Mouse (Mus musculus) hindbrain, embryonic 10.5 days (tissue): ENCODE measurements around the gene Slc30a2. TPM values are rescaled to one million over a fixed set of nuclear protein-coding genes. Genes with fewer than 3 reads are reported as not detected.

Experiments
- DNase-seq: peaks from one replicate; pipeline ENCODE4 v3.0.0-alpha.2; 2017; ENCODE audit warnings: low spot score
- H3K27ac ChIP-seq: fragments of 300-500 bp; sonication (generic); 2 replicates; pipeline ENCODE4 v1.5.1; 2016; ENCODE audit warnings: mild to moderate bottlenecking, moderate library complexity
- H3K27me3 ChIP-seq: fragments of 300-500 bp; sonication (generic); 2 replicates; pipeline ENCODE4 v1.6.1; 2016; ENCODE audit warnings: mild to moderate bottlenecking; ENCODE audit not compliant: poor library complexity, insufficient read depth, severe bottlenecking
- H3K36me3 ChIP-seq: fragments of 300-500 bp; sonication (generic); 2 replicates; pipeline ENCODE4 v1.6.1; 2016; ENCODE audit warnings: mild to moderate bottlenecking, moderate library complexity
- H3K4me1 ChIP-seq: fragments of 300-500 bp; sonication (generic); replicated peaks from 2 replicates; pipeline ENCODE4 v1.6.1; 2016; ENCODE audit warnings: mild to moderate bottlenecking
- H3K4me3 ChIP-seq: fragments of 300-500 bp; sonication (generic); 2 replicates; pipeline ENCODE4 v1.5.1; 2016; ENCODE audit warnings: mild to moderate bottlenecking, moderate library complexity
- H3K9me3 ChIP-seq: fragments of 300-500 bp; sonication (generic); 2 replicates; pipeline ENCODE4 v1.6.1; 2016; ENCODE audit warnings: mild to moderate bottlenecking, moderate library complexity
- WGBS: fragments of 180-500 bp; shearing (Covaris S2); methylation state at CpG from one replicate; pipeline ENCODE4 v1.1.7; 2016; 5-methylcytosine and 5-hydroxymethylcytosine counted together
- polyA plus RNA-seq: library from polyadenylated mRNA; unstranded; fragments of >200 nt; fragmentation: Nextera tagmentation; extraction: Ambion mirVana; gene quantifications from 2 replicates; pipeline ENCODE4 v1.2.1, GENCODE M21; 2016

Slc30a2 gene
- polyA plus RNA-seq, 1 experiment from 2014 or later, result 0.10 TPM

DNA sequence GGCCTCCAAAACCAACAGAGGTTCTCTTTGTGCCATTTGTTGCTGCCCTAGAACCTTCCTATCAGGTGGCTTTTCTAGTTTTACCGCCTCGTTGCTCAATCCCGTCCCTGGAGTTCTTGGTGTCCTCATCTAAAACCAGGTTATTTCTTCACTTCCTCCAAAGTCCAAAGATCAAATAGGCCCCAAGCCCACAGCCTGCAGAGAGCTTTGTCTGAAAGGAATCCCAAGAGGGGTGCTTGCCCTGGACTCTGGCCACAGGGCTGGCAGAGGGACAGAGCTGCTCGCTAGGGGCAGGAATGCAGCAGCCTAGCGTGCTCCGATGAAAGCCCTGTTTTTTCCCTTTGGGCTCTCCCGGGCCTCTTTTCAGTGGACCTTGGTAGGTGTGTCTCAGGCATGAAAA is 54.1 kb downstream of the Slc30a2 start:
- WGBS, result 31% methylated on average over 7 of the region's 7 CpGs
- Histone ChIP-seq H3K4me1 (peaks cover 50% of the 10 kb centered on the region), H3K9me3 (no peaks in the 10 kb centered on the region), H3K27ac (peak overlapping the region; percentile 85), H3K4me3 (peak overlapping the region; percentile 65), H3K27me3 (peaks cover 3% of the 10 kb centered on the region; the same call in 1 of the 2 replicates), H3K36me3 (no peaks in the 10 kb centered on the region)
- DNase-seq, result no peak

DNA sequence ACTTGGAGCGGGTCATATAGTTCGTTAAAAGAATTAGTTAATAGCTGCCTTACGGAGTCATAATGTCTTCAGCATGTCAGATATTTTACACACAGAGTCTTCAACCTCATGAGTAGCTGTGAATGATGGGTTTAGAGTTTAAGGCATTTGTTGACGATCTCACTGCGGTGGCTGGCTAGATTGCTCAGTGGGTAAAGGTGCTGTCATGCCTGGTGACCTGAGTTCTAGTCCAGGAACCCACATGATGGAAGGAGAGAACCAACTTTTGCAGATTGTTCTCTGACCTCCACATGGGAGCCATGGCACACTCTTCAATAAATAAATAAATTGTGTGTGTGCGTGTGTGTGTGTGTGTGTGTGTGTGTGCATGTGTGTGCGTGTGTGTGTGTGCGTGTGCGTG is 54.8 kb downstream of the Slc30a2 start:
- Histone ChIP-seq H3K27me3 (peaks cover 9% of the 10 kb centered on the region; the same call in 1 of the 2 replicates), H3K4me1 (peaks cover 47% of the 10 kb centered on the region), H3K9me3 (no peaks in the 10 kb centered on the region), H3K36me3 (no peaks in the 10 kb centered on the region), H3K27ac (no peak overlapping the region), H3K4me3 (no peak overlapping the region)
- no peak for DNase-seq
- WGBS, result 91% methylated on average over 9 of the region's 9 CpGs

DNA sequence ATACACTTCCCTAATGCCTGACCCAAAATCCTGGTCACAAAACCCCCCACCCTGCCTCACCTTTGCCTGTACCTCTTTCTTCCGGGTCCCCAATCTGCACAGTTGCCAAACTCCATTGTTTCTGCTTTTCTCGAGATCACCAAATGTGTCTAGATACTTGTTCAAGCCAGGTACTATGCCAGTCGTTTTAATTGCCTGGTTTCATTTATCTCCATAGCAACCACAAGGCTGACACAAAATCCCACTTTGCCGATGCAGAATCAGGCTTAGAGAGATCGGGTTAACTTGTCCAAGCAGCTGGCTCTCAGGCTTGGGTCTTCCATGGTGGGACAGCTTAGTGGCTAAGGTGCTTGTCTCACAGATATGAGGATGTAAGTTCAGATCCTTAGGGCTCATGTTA is 57.2 kb downstream of the Slc30a2 start:
- no peak overlapping the region for H3K4me3 ChIP-seq

DNA sequence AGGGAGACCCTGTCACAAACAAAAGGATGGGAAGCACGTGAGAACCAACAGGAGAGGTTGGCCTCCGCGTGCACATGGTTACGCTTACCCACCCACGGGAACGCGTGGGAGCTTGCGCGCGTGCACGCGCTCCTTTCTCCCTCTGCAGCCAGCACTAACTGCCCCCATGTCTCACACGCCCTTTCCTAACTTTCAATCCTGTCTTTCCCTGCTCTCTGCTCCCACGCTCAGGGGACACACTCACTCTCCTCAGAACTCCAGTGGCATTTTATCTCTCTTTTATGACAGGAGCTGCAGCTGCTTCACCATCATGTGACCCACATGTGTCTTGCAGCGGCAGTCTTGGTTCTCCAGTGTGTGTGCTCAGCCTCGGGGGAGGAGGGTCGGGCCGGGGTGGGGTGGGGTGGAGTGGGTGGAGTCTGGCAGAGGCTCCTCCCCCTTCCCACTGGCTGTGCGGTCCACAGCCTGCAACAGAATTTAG is 58.2 kb downstream of the Slc30a2 start:
- Histone ChIP-seq H3K4me3 (peak overlapping the region; percentile 42), H3K27me3 (peaks cover 10% of the 10 kb centered on the region; the same call in 1 of the 2 replicates), H3K27ac (peak overlapping the region; percentile 66), H3K36me3 (no peaks in the 10 kb centered on the region), H3K4me1 (peaks cover 51% of the 10 kb centered on the region), H3K9me3 (no peaks in the 10 kb centered on the region)
- WGBS, result 9% methylated on average over 19 of the region's 19 CpGs
- DNase-seq, result peak; percentile 58

More for the DNA sequence above, 57.2 kb downstream of the Slc30a2 start:
- H3K27ac ChIP-seq, result no peak overlapping the region
- H3K4me1 ChIP-seq, result peaks cover 55% of the 10 kb centered on the region
- H3K9me3 ChIP-seq, result no peaks in the 10 kb centered on the region
- H3K36me3 ChIP-seq, result no peaks in the 10 kb centered on the region
- H3K27me3 ChIP-seq, result peaks cover 10% of the 10 kb centered on the region; the same call in 1 of the 2 replicates
- no peak for DNase-seq
- 42% methylated on average over 5 of the region's 5 CpGs for WGBS

DNA sequence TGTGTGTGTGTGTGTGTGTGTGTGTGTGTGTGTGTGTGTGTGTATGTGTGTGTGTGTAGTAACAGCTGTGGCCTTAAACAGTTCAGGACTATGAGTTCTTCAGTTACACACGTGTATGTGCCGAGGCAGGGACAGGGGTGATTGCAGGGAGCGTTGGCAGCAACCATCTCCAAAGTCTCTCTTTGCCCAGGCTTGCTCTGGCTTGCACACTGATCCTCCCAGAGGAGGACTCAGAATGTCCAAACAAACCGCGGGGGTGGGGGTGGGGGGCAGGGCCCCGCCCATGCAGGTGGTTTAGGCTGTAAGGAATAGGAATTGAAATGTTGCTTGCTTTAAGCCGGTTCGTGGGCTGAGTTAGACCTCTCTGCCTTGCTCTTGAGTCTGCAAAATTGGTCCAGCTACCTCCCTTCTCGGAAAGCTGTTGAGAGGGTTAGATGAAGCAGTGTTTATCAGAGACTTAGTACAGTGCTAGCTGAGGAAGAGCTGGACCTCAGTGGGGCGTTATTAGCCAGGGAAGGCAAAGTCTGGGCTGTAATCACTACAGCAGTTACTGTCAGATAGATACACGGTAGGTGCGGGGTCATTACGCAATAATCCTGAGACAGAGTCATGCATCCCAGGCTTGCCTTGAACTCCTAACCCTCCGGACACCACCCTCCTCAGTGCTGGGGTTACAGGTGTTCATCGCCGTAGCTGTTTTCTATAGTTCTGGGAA is 59.0 kb downstream of the Slc30a2 start:
- Histone ChIP-seq H3K27me3 (peaks cover 10% of the 10 kb centered on the region; the same call in 1 of the 2 replicates), H3K4me1 (peaks cover 44% of the 10 kb centered on the region), H3K36me3 (no peaks in the 10 kb centered on the region), H3K4me3 (peak overlapping the region; percentile 42), H3K27ac (0 out of 2 replicates have a peak overlapping the region, but pooled peaks have one; percentile 66), H3K9me3 (no peaks in the 10 kb centered on the region)
- WGBS, result 70% methylated on average over 16 of the region's 16 CpGs
- no peak for DNase-seq

DNA sequence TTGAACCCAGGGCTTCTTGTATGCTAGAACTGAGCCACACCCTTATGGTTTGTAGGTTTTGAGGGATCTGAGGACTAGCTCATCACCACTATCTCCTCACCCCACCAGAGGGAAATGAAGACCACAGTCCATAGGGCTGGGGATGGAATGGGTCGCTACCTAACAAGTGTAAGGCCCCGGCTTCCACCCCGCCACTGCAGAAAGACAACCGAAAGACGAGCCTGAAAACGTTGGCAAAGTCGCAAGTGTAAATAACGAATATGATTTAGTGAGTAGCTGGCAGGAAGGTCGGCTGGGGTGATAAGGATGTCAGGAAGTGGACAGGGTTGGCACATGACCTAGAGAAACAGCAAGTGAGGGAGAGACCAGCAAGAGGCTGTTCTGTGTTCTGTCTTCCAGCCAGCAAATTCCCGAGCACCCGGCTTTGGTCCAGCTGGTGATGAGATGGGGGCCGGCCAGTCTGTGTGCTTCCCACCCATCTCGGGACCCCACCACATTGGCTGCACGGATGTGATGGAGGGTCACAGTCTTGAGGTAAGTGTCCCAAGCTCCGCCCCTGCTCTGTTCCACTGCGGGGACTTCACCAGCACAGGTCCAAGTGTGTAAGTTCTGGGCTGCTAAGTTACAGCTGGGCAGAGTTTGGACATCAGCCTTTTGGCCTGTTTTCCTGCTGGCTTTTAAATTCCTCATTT is 59.7 kb downstream of the Slc30a2 start:
- Histone ChIP-seq H3K9me3 (no peaks in the 10 kb centered on the region), H3K27ac (0 out of 2 replicates have a peak overlapping the region, but pooled peaks have one; percentile 8), H3K27me3 (peaks cover 10% of the 10 kb centered on the region; the same call in 1 of the 2 replicates), H3K4me3 (no peak overlapping the region), H3K4me1 (peaks cover 44% of the 10 kb centered on the region), H3K36me3 (no peaks in the 10 kb centered on the region)
- DNase-seq, result no peak
- 83% methylated on average over 16 of the region's 16 CpGs for WGBS

DNA sequence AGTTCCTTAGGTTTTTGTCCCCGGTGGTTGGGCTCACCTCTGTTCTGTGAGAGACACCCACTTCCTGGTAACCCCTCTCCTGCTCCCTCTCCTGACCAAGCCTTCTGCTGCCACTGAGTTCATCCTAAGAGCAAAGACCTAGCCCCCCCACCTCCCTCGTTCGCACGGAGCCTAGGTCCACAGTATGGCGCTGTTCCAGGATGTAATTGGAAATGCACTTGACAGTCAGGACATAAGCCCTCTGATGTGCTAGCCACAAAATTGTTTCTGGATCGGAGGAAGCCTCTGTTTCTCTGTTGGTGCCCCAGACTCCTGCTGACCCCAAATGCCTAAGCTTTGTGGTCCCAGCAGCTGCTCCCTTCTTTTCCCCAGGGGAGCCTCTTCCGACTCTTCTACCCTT is 60.7 kb downstream of the Slc30a2 start:
- Histone ChIP-seq H3K36me3 (no peaks in the 10 kb centered on the region), H3K27me3 (peaks cover 10% of the 10 kb centered on the region; the same call in 1 of the 2 replicates), H3K4me3 (no peak overlapping the region), H3K27ac (0 out of 2 replicates have a peak overlapping the region, but pooled peaks have one; percentile 16), H3K4me1 (peaks cover 47% of the 10 kb centered on the region), H3K9me3 (no peaks in the 10 kb centered on the region)
- 55% methylated on average over 7 of the region's 7 CpGs for WGBS
- DNase-seq, result no peak

Other genes starting within 250 kb of the Slc30a2 start
- 5.3 and 5.5 TPM in 2 replicates for gene Cd52, start 248.1 kb upstream of the Slc30a2 start, polyA plus RNA-seq
- 7.6 and 11.2 TPM in 2 replicates for gene Ubxn11, start 240.6 kb upstream of the Slc30a2 start, polyA plus RNA-seq
- 333 and 386 TPM in 2 replicates for gene Sh3bgrl3, start 214.4 kb upstream of the Slc30a2 start, polyA plus RNA-seq
- gene Cep85, start 156.1 kb upstream of the Slc30a2 start, polyA plus RNA-seq, result 30.1 and 35.1 TPM in 2 replicates
- not detected in 2 replicates for gene Gm7534, start 140.2 kb upstream of the Slc30a2 start, polyA plus RNA-seq
- gene Catsper4, start 115.8 kb upstream of the Slc30a2 start, polyA plus RNA-seq, result not detected in 2 replicates
- gene Cnksr1, start 104.8 kb upstream of the Slc30a2 start, polyA plus RNA-seq, result 0.89 and 1.2 TPM in 2 replicates
- gene E130218I03Rik, start 99.5 kb upstream of the Slc30a2 start, polyA plus RNA-seq, result 0.49 and 1.0 TPM in 2 replicates
- 20.6 and 21.6 TPM in 2 replicates for gene Zfp593, start 97.6 kb upstream of the Slc30a2 start, polyA plus RNA-seq
- not detected in 2 replicates for gene Gm30191, start 96.2 kb upstream of the Slc30a2 start, polyA plus RNA-seq
- gene Grrp1, start 89.1 kb upstream of the Slc30a2 start, polyA plus RNA-seq, result 6.2 and 6.8 TPM in 2 replicates
- gene Pdik1l, start 55.3 kb upstream of the Slc30a2 start, polyA plus RNA-seq, result 18.1 and 18.8 TPM in 2 replicates
- gene Trim63, start 28.1 kb upstream of the Slc30a2 start, polyA plus RNA-seq, result 0.51 and 0.56 TPM in 2 replicates
- 0.25 and 0.63 TPM in 2 replicates for gene Extl1, start 40.7 kb downstream of the Slc30a2 start, polyA plus RNA-seq
- 7.9 and 9.5 TPM in 2 replicates for gene Pafah2, start 53.1 kb downstream of the Slc30a2 start, polyA plus RNA-seq
- gene Stmn1, start 125.1 kb downstream of the Slc30a2 start, polyA plus RNA-seq, result 2,849 and 3,914 TPM in 2 replicates
- gene Paqr7, start 153.5 kb downstream of the Slc30a2 start, polyA plus RNA-seq, result 3.1 and 4.3 TPM in 2 replicates
- gene Aunip, start 167.8 kb downstream of the Slc30a2 start, polyA plus RNA-seq, result 19.3 and 25.9 TPM in 2 replicates
- 115 and 125 TPM in 2 replicates for gene Mtfr1l, start 192.2 kb downstream of the Slc30a2 start, polyA plus RNA-seq
- gene Selenon, start 209.0 kb downstream of the Slc30a2 start, polyA plus RNA-seq, result 8.6 and 10.3 TPM in 2 replicates